Mouse (Mus musculus): Measurements from ENCODE around the gene Glo1.

The Glo1 gene

GRCm38 (mm10) chr17:30612075-30612859 lies 14.4 kb downstream of the Glo1 start:
- peak; percentile 98 for DNase-seq (ENCODE audit: low read depth, low spot score)

GRCm38 (mm10) chr17:30611221-30612074 lies 15.2 kb downstream of the Glo1 start:
- DNase-seq (ENCODE audit: low read depth, low spot score): peak; percentile 67

GRCm38 (mm10) chr17:30610739-30611138 lies 15.9 kb downstream of the Glo1 start:
- no peak for DNase-seq (ENCODE audit: low read depth, low spot score)

GRCm38 (mm10) chr17:30609980-30610307 lies 16.7 kb downstream of the Glo1 start:
- DNase-seq (ENCODE audit: low read depth, low spot score): no peak

GRCm38 (mm10) chr17:30609305-30609979 lies 17.2 kb downstream of the Glo1 start:
- peak; percentile 66 for DNase-seq (ENCODE audit: low read depth, low spot score)

- no peak for DNase-seq (ENCODE audit: low read depth, low spot score)
Measured at GRCm38 (mm10) chr17:30607909-30608495, 18.7 kb downstream of the Glo1 start.

- DNase-seq (ENCODE audit: low read depth, low spot score): no peak
Measured at GRCm38 (mm10) chr17:30607330-30607729, 19.3 kb downstream of the Glo1 start.

- no peak for DNase-seq (ENCODE audit: low read depth, low spot score)
Measured at GRCm38 (mm10) chr17:30606634-30607081, 20.0 kb downstream of the Glo1 start.

- DNase-seq (ENCODE audit: low read depth, low spot score): no peak
Measured at GRCm38 (mm10) chr17:30606206-30606605, 20.5 kb downstream of the Glo1 start.

- no peak for DNase-seq (ENCODE audit: low read depth, low spot score)
Measured at GRCm38 (mm10) chr17:30605001-30605400, 21.7 kb downstream of the Glo1 start.

- no peak for DNase-seq (ENCODE audit: low read depth, low spot score)
Measured at GRCm38 (mm10) chr17:30604296-30604695, 22.4 kb downstream of the Glo1 start.

- DNase-seq (ENCODE audit: low read depth, low spot score): no peak
Measured at GRCm38 (mm10) chr17:30602175-30602574, 24.5 kb downstream of the Glo1 start.

- no peak for DNase-seq (ENCODE audit: low read depth, low spot score)
Measured at GRCm38 (mm10) chr17:30598300-30598699, 28.4 kb downstream of the Glo1 start.

- no peak for DNase-seq (ENCODE audit: low read depth, low spot score)
Measured at GRCm38 (mm10) chr17:30597786-30598185, 28.9 kb downstream of the Glo1 start.

GRCm38 (mm10) chr17:30594846-30595245 lies 31.8 kb downstream of the Glo1 start:
- DNase-seq (ENCODE audit: low read depth, low spot score): no peak

GRCm38 (mm10) chr17:30594407-30594806 lies 32.3 kb downstream of the Glo1 start:
- DNase-seq (ENCODE audit: low read depth, low spot score): no peak

GRCm38 (mm10) chr17:30590417-30591198 lies 36.1 kb downstream of the Glo1 start:
- DNase-seq (ENCODE audit: low read depth, low spot score): no peak

- no peak for DNase-seq (ENCODE audit: low read depth, low spot score)
Measured at GRCm38 (mm10) chr17:30583258-30584001, 43.2 kb downstream of the Glo1 start.

- no peak for DNase-seq (ENCODE audit: low read depth, low spot score)
Measured at GRCm38 (mm10) chr17:30582313-30582712, 44.4 kb downstream of the Glo1 start.

- DNase-seq (ENCODE audit: low read depth, low spot score): no peak
Measured at GRCm38 (mm10) chr17:30581201-30581600, 45.5 kb downstream of the Glo1 start.

Data from c-Kit-negative CD71-positive TER-119-positive erythroid progenitor cells, embryonic 14.5 days (primary cell).